Mouse (Mus musculus) cerebellum, postnatal 10 days (tissue): Measurements from ENCODE around the gene Prkar1a.
A peak's percentile ranks its signal among the peaks of the same experiment; 100 is the strongest.

Source experiments
- DNase-seq, 2 experiments: peaks; one replicate each; pipeline ENCODE4 v3.0.0; 2021; ENCODE audit warnings: mixed read lengths in 2 of 2

Gene Prkar1a

GRCm38 (mm10) chr11:109673741-109674140 lies 24.5 kb downstream of the Prkar1a start:
- no peak for DNase-seq

GRCm38 (mm10) chr11:109674542-109674941 lies 25.3 kb downstream of the Prkar1a start:
- DNase-seq, result no peak

GRCm38 (mm10) chr11:109675208-109675607 lies 26.0 kb downstream of the Prkar1a start:
- no peak for DNase-seq

- DNase-seq, result no peak
Measured at GRCm38 (mm10) chr11:109675771-109676170, 26.6 kb downstream of the Prkar1a start.

GRCm38 (mm10) chr11:109676621-109677373 lies 27.6 kb downstream of the Prkar1a start:
- DNase-seq, result no peak

GRCm38 (mm10) chr11:109678291-109678690 lies 29.1 kb downstream of the Prkar1a start:
- no peak for DNase-seq

GRCm38 (mm10) chr11:109680934-109681333 lies 31.7 kb downstream of the Prkar1a start:
- DNase-seq, result no peak

GRCm38 (mm10) chr11:109681556-109681955 lies 32.4 kb downstream of the Prkar1a start:
- no peak for DNase-seq

GRCm38 (mm10) chr11:109682221-109682620 lies 33.0 kb downstream of the Prkar1a start:
- DNase-seq, result no peak

GRCm38 (mm10) chr11:109689539-109689938 lies 40.3 kb downstream of the Prkar1a start:
- peak in 1 of 2 experiments; percentile 16 for DNase-seq

- DNase-seq, result peak in 1 of 2 experiments; percentile 30
Measured at GRCm38 (mm10) chr11:109692737-109693136, 43.5 kb downstream of the Prkar1a start.

GRCm38 (mm10) chr11:109696519-109696918 lies 47.3 kb downstream of the Prkar1a start:
- no peak for DNase-seq

GRCm38 (mm10) chr11:109697089-109697643 lies 48.0 kb downstream of the Prkar1a start:
- DNase-seq, result no peak

- DNase-seq, result no peak
Measured at GRCm38 (mm10) chr11:109698740-109699139, 49.5 kb downstream of the Prkar1a start.

- no peak for DNase-seq
Measured at GRCm38 (mm10) chr11:109699784-109700183, 50.6 kb downstream of the Prkar1a start.

- DNase-seq, result peak; percentile 55 to 57
Measured at GRCm38 (mm10) chr11:109700761-109701160, 51.6 kb downstream of the Prkar1a start.

- no peak for DNase-seq
Measured at GRCm38 (mm10) chr11:109702031-109702815, 53.0 kb downstream of the Prkar1a start.

GRCm38 (mm10) chr11:109703845-109704244 lies 54.6 kb downstream of the Prkar1a start:
- no peak for DNase-seq

GRCm38 (mm10) chr11:109704311-109705205 lies 55.4 kb downstream of the Prkar1a start:
- peak in 1 of 2 experiments; percentile 26 for DNase-seq

GRCm38 (mm10) chr11:109705336-109706054 lies 56.3 kb downstream of the Prkar1a start:
- DNase-seq, result no peak

GRCm38 (mm10) chr11:109706055-109706412 lies 56.8 kb downstream of the Prkar1a start:
- DNase-seq, result no peak

- no peak for DNase-seq
Measured at GRCm38 (mm10) chr11:109706586-109706985, 57.4 kb downstream of the Prkar1a start.
